Mouse (Mus musculus) forelimb bud, embryonic 11.5 days (tissue): ENCODE measurements around the gene Bahd1.
A peak's percentile ranks its signal among the peaks of the same experiment; 100 is the strongest.

Source experiments
- DNase-seq: peaks from one replicate; pipeline ENCODE4 v3.0.0-alpha.2; 2012; ENCODE audit warnings: low read depth, low spot score

The Bahd1 gene

GRCm38 (mm10) chr2:118899981-118900825 is at the start of gene Bahd1:
Gene Bahd1, plus strand, starts transcription at chr2:118900377.
- DNase-seq: no peak

- no peak for DNase-seq
Observed at GRCm38 (mm10) chr2:118851756-118852155, 48.4 kb upstream of the Bahd1 start.

DNA sequence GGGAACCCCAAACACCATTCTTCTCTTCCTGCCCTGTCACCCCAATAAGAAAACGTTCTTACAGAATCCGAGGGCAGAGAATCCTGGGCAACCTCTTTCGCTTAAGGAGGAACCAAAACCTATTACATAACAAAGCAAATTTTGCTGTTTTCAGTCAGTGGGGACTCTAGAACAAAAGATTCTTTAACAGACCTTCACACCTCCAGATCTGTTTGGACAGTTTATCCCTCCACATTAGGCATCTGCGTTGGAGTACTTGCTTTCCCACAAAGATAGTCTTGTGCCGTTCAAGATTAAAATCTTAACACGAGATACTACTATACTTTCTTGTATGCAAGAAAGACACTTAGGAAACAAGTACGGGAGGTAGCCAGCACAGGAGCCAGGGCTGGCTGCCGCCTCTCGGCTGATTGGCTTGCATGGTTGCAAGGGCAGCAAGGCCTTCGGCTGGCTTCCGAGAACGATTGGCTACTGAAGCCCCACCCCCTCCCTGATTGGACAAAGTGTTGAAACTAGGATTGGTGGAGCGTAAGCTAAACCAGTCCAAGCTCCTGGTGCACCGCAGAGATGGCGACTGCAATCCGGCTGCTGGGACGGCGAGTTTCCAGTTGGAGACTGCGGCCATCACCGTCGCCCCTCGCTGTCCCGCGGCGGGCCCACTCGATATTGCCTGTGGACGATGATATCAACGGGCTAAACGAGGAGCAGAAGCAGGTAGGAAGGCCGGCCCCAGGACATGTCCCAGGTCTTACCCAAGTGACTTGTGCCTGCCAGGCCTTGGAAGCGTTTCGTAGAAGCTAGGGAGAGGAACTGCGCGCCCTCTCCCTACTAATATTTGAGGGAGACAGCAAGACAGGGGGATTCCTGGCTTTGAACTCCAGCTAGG is 38.5 kb upstream of the Bahd1 start, which contains the start of gene Ivd:
TSS of gene Ivd (plus strand) at position 501 of the 886 bp plus-strand sequence.
- peak; percentile 96 for DNase-seq

DNA sequence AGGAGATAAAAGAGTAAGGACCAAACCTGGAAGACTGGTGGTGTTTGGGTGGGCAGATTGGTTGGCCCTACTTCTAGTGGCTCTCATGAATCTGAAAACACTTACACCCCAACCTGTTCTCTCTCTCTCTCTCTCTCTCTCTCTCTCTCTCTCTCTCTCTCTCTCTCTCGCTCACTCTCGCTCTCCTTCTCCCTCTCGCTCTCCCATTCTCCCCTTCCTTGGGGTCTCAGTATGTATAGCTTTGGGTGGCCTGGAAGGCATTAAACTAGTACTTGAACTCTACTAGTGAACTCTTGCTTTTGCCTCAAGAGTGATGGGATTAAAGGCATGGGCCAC is 37.9 kb upstream of the Bahd1 start:
- DNase-seq: no peak

DNA sequence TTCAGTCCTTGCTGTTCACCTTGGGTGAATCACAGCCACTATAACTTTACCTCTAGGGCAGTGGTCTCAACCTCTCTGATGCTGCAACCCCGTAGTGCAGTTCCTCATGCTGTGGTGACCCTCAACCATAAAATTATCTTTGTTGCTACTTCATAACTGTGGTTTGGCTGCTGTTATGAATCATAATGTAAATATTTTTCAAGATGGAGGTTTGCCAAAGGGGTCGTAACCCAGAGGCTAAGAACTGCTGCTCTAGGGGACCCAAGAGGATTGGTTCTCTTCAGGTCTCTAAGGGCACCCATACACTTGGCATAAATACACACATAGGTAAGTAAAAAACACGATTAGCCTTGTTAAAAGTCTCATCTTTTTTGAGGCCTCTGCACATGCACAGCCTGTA is 29.6 kb upstream of the Bahd1 start:
- no peak for DNase-seq

- no peak for DNase-seq
Observed at GRCm38 (mm10) chr2:118871032-118871431, 29.1 kb upstream of the Bahd1 start.

GRCm38 (mm10) chr2:118873018-118873417 is 27.2 kb upstream of the Bahd1 start:
- DNase-seq: no peak

- DNase-seq: no peak
Observed at GRCm38 (mm10) chr2:118873890-118874430, 26.2 kb upstream of the Bahd1 start.

- no peak for DNase-seq
Observed at GRCm38 (mm10) chr2:118875316-118875715, 24.9 kb upstream of the Bahd1 start.

DNA sequence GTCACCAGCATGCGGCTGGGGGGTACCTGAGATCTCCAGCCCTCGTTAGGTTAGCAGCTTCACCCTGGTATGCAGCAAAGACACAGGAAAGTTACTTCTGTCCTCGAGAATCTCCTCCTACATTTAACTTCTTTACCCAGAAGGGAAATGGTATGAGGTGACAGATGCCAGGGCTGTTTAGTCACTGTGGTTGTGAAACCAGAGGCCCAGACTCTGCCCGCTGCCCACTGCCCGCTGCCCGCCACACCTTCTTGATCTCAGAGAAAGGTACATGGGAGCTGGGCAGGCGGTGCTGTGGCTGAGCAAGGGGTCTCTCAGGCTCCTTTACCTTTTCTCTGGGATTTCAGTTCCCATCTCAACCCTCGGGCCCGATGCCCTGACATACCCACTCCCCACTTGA is 23.7 kb upstream of the Bahd1 start:
- DNase-seq: no peak

DNA sequence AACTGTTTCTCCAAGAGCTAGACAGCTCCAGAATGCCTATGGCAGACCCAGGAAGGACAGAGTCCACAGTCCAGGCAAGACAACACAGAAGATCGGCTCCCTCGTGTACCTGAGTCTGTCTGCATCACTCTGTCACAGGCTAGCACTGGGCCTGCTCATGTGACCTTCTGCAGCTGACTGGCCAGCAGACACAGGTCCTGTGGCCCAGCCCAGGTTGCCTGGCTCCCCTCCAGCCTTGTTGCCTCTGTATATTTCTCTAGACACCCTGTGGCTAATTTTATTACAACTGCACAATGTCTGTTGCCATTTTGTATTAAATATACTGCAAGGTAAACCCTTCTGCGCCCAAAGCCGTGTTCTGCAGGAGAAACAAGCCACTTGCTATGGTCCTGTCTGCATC is 19.2 kb upstream of the Bahd1 start:
- no peak for DNase-seq

DNA sequence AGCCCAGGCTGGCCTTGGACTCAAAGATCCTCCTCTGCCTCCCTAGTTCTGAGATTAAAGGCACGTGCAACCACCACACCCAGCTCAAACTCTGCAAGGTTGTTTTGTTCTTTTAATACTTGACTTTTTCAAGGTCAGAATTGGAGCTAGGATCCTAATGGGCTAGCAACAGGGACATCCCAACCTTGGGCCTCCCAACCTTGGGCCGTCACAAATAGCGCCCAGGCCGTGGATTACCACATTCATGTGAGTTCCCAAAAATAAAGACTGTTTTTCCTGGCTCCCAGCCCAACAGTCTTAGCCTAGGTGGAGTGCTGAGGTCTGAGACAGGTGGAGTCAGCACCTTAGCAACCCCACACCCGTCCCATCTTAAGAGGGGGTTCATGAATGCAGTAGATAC is 18.2 kb upstream of the Bahd1 start:
- DNase-seq: no peak

GRCm38 (mm10) chr2:118882840-118883679 is 17.1 kb upstream of the Bahd1 start:
- DNase-seq: peak; percentile 65

DNA sequence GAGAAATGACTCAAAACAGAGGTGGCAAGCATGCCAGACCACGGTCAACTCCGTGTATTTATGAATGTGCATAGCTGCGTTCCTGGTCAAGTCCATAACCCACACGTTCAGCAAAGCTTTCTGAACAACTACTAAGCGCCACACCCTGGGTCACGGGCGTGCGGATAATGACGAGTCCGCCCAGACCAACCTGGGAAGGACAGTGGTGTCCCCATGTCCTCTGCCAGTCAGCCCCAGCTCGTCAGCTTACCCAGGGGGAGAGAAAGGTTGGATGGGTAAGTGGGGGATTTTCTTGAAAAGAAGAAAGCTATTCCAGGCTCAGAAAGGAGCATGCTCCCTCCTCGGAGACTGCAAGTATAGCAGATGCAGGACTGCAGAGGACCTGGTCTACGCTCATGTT is 12.7 kb upstream of the Bahd1 start:
- DNase-seq: no peak

- no peak for DNase-seq
Observed at GRCm38 (mm10) chr2:118887845-118888548, 12.2 kb upstream of the Bahd1 start.

DNA sequence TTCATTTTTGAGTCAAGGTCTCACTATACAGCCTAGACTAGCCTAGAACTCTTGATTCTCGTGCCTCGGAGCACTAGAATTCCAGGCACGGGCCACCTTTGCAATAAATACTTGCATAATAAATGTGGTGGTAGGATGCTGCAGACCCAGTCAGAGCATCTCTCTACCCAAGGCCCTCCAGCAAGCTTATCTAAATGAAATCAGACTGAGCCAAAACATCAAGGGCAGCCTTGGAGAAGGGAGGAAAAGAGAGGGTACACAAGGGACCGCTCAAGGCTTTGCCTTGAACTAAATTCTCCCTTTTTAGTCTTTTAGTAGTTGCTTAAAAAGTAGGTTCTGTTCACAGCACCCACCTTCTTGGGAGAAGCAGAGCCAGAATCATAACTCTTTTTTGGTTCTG is 9.0 kb upstream of the Bahd1 start:
- DNase-seq: no peak

GRCm38 (mm10) chr2:118895990-118896913 is 3.9 kb upstream of the Bahd1 start:
- no peak for DNase-seq

DNA sequence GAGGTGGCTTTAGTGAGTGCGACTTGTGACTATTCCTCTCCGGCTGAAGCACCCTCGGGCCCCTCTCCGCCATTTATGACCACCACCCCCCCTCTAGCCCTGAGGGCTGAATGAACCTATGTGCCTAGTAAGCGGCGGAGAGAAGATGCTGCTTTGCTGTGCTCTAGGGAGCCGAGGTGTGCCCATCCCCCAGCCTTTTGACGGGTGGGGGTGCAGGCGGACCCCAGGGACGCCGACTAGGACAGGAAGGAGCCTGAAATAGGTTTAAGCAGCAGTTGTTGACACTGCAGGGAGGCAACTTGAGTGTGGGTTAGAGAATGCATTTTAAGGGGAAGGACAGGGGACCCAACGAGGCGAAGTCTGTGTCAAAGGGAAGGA is 3.3 kb upstream of the Bahd1 start:
- DNase-seq: no peak

DNA sequence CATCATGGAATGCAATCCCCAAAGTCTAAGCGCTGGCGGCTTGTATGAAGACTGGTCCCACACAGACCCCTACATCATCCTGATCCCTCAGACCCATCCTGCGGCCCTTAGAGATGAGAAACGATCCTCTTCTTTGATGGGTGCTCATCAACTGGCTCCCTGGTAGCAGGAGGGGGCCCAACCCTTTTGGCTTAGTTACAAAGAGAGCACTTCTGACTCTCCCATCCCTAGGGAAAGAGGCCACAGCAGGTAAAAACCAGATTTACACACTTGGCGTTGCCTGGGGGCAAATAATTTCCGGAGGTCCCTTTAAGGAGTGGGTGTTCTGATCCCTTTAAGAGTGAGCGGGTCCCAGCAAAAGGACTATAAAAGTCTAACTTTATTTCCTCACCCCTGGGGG is 2.8 kb upstream of the Bahd1 start:
- DNase-seq: no peak

GRCm38 (mm10) chr2:118897808-118898207 is 2.4 kb upstream of the Bahd1 start:
- DNase-seq: no peak
